Mouse (Mus musculus): ENCODE data around the gene Marco. TPM values are rescaled to one million over a fixed set of nuclear protein-coding genes. Genes with fewer than 3 reads are reported as not detected.

Gene Marco
- polyA plus RNA-seq, 1 experiment = not detected

GRCm38 (mm10) chr1:120435591-120435990, 69.2 kb downstream of the Marco start:
- WGBS = 90% methylated on average over 5 of the region's 5 CpGs

GRCm38 (mm10) chr1:120430171-120430570, 74.7 kb downstream of the Marco start:
- DNase-seq = no peak
- no peaks in the 10 kb centered on the region for H3K27me3 ChIP-seq (ENCODE audit: control insufficient read depth, insufficient read depth, low read length)
- no peak overlapping the region for H3K4me3 ChIP-seq (replicated peaks; ENCODE audit: insufficient read depth, low read depth, low read length)
- 76% methylated on average over 5 of the region's 5 CpGs for WGBS
- H3K4me1 ChIP-seq (ENCODE audit: control insufficient read depth, insufficient read depth, low read length) = no peaks in the 10 kb centered on the region
- TF ChIP-seq POLR2A (IDR thresholded peaks at IDR 0.05; ENCODE audit: borderline replicate concordance, insufficient read depth, low read length) (no peak), CTCF (IDR thresholded peaks at IDR 0.05; ENCODE audit: borderline replicate concordance, insufficient read depth, low read depth, low read length) (no peak)
- no peak overlapping the region for H3K27ac ChIP-seq (ENCODE audit: insufficient read depth, low read length)

More at GRCm38 (mm10) chr1:120435591-120435990, 69.2 kb downstream of the Marco start:
- no peak for TF ChIP-seq CTCF (IDR thresholded peaks at IDR 0.05; ENCODE audit: borderline replicate concordance, insufficient read depth, low read depth, low read length)
- no peak for TF ChIP-seq POLR2A (IDR thresholded peaks at IDR 0.05; ENCODE audit: borderline replicate concordance, insufficient read depth, low read length)
- no peak overlapping the region for H3K27ac ChIP-seq (ENCODE audit: insufficient read depth, low read length)
- H3K27me3 ChIP-seq (ENCODE audit: control insufficient read depth, insufficient read depth, low read length) = no peaks in the 10 kb centered on the region
- H3K4me3 ChIP-seq (replicated peaks; ENCODE audit: insufficient read depth, low read depth, low read length) = no peak overlapping the region
- DNase-seq = no peak
- H3K4me1 ChIP-seq (ENCODE audit: control insufficient read depth, insufficient read depth, low read length) = no peaks in the 10 kb centered on the region

GRCm38 (mm10) chr1:120425587-120425986, 79.2 kb downstream of the Marco start:
- WGBS = 84% methylated on average over 8 of the region's 8 CpGs
- DNase-seq = no peak
- H3K4me1 ChIP-seq (ENCODE audit: control insufficient read depth, insufficient read depth, low read length) = no peaks in the 10 kb centered on the region
- TF ChIP-seq POLR2A (IDR thresholded peaks at IDR 0.05; ENCODE audit: borderline replicate concordance, insufficient read depth, low read length) = no peak
- no peak for TF ChIP-seq CTCF (IDR thresholded peaks at IDR 0.05; ENCODE audit: borderline replicate concordance, insufficient read depth, low read depth, low read length)
- H3K27me3 ChIP-seq (ENCODE audit: control insufficient read depth, insufficient read depth, low read length) = no peaks in the 10 kb centered on the region
- no peak overlapping the region for H3K27ac ChIP-seq (ENCODE audit: insufficient read depth, low read length)
- H3K4me3 ChIP-seq (replicated peaks; ENCODE audit: insufficient read depth, low read depth, low read length) = no peak overlapping the region

Other genes starting within 250 kb of the Marco start
- gene Steap3, start 232.3 kb downstream of the Marco start, polyA plus RNA-seq (2012; rRNA removed) = 3.5 and 3.9 TPM in 2 replicates
- gene C1ql2, start 164.4 kb downstream of the Marco start, polyA plus RNA-seq (2012; rRNA removed) = 2.9 and 3.0 TPM in 2 replicates
- 2.4 and 4.5 TPM in 2 replicates for gene En1, start 97.4 kb upstream of the Marco start, polyA plus RNA-seq (2012; rRNA removed)